Mouse (Mus musculus) adrenal gland, postnatal 4 days (tissue): ENCODE results near the gene Klk11. TPM values are rescaled to one million over a fixed set of nuclear protein-coding genes. Genes with fewer than 3 reads are reported as not detected.

Experiments
- DNase-seq, 2 experiments: peaks; one replicate each; pipeline ENCODE4 v3.0.0; 2021 to 2022; ENCODE audit warnings: low spot score in 2 of 2, mixed read lengths in 2 of 2
- total RNA-seq, 2 experiments: library from RNA; stranded (reverse); gene quantifications; 2 replicates each; pipeline ENCODE4 v1.2.3; 2021

Gene Klk11
- total RNA-seq, 2 experiments from 2014 or later = not detected

- no peak for DNase-seq
Observed at GRCm38 (mm10) chr7:43791591-43791990, 17.2 kb downstream of the Klk11 start, which contains the start of gene Klk9. Gene Klk9, plus strand, starts transcription at chr7:43791891.

- no peak for DNase-seq
Observed at GRCm38 (mm10) chr7:43796355-43796754, 22.0 kb downstream of the Klk11 start.

- no peak for DNase-seq
Observed at GRCm38 (mm10) chr7:43797333-43797769, 22.9 kb downstream of the Klk11 start, which contains the start of gene Klk8. Gene Klk8, plus strand, starts transcription at chr7:43797577.

GRCm38 (mm10) chr7:43797844-43798462 lies 23.5 kb downstream of the Klk11 start:
- DNase-seq = no peak

GRCm38 (mm10) chr7:43799876-43800275 lies 25.5 kb downstream of the Klk11 start:
- no peak for DNase-seq

- no peak for DNase-seq
Observed at GRCm38 (mm10) chr7:43810994-43811393, 36.6 kb downstream of the Klk11 start, which contains the start of gene Klk7. Gene Klk7, plus strand, starts transcription at chr7:43811294.

GRCm38 (mm10) chr7:43815211-43815610 lies 40.8 kb downstream of the Klk11 start:
- DNase-seq = no peak

GRCm38 (mm10) chr7:43816746-43817145 lies 42.3 kb downstream of the Klk11 start:
- DNase-seq = no peak

GRCm38 (mm10) chr7:43821581-43821980 lies 47.2 kb downstream of the Klk11 start:
- DNase-seq = no peak

- DNase-seq = no peak
Observed at GRCm38 (mm10) chr7:43824199-43824598, 49.8 kb downstream of the Klk11 start, which contains the start of gene Klk6. Gene Klk6, plus strand, starts transcription at chr7:43824499.

GRCm38 (mm10) chr7:43826056-43826455 lies 51.7 kb downstream of the Klk11 start:
- no peak for DNase-seq

GRCm38 (mm10) chr7:43827706-43828105 lies 53.3 kb downstream of the Klk11 start:
- DNase-seq = no peak

Other genes with a start within 250 kb of the Klk11 start
- 1 to 10 TPM; 3.0 to 4.1 TPM for gene Cd33, start 230.2 kb upstream of the Klk11 start, total RNA-seq
- gene Zfp658, start 212.3 kb upstream of the Klk11 start, total RNA-seq = 1 to 10 TPM; 3.4 TPM
- 10 to 100 TPM; 17.6 to 18.9 TPM for gene Zfp719, start 195.0 kb upstream of the Klk11 start, total RNA-seq
- under 1 TPM; 0.22 to 0.28 TPM for gene Zfp819, start 167.4 kb upstream of the Klk11 start, total RNA-seq
- under 1 TPM in 1 of 2 experiments, not detected in 1; 0.14 TPM for gene Ceacam18, start 139.9 kb upstream of the Klk11 start, total RNA-seq
- 1 to 10 TPM; 2.1 to 2.2 TPM for gene Siglece, start 114.4 kb upstream of the Klk11 start, total RNA-seq
- gene Ctu1, start 102.6 kb upstream of the Klk11 start, total RNA-seq = 10 to 100 TPM; 12.0 to 12.6 TPM
- under 1 TPM in 1 of 2 experiments, not detected in 1; 0.31 TPM for gene Klk14, start 84.2 kb upstream of the Klk11 start, total RNA-seq
- not detected for gene Klk13, start 62.0 kb upstream of the Klk11 start, total RNA-seq
- gene Klk12, start 5.7 kb upstream of the Klk11 start, total RNA-seq = not detected
- under 1 TPM; 0.51 to 0.64 TPM for gene Klk10, start 6.4 kb downstream of the Klk11 start, total RNA-seq
- not detected for gene Klk9, start 17.3 kb downstream of the Klk11 start, total RNA-seq
- gene Klk8, start 23.0 kb downstream of the Klk11 start, total RNA-seq = 1 to 10 TPM; 4.9 to 6.1 TPM
- not detected for gene Klk7, start 36.7 kb downstream of the Klk11 start, total RNA-seq
- not detected for gene Klk6, start 49.9 kb downstream of the Klk11 start, total RNA-seq
- gene Klk5, start 67.4 kb downstream of the Klk11 start, total RNA-seq = not detected
- not detected for gene Klk4, start 106.6 kb downstream of the Klk11 start, total RNA-seq
- gene Klk15, start 159.1 kb downstream of the Klk11 start, total RNA-seq = not detected
- not detected for gene Klk1b8, start 176.1 kb downstream of the Klk11 start, total RNA-seq
- not detected for gene Klk1b1, start 192.1 kb downstream of the Klk11 start, total RNA-seq
- not detected for gene Klk1b9, start 201.5 kb downstream of the Klk11 start, total RNA-seq
- under 1 TPM in 1 of 2 experiments, not detected in 1; 0.36 TPM for gene Klk1b11, start 221.3 kb downstream of the Klk11 start, total RNA-seq
- not detected for gene Klk1b26, start 237.6 kb downstream of the Klk11 start, total RNA-seq